Mouse (Mus musculus) CH12F3 (cell line): ENCODE results near the gene Scyl2.

Experiments used
- in situ Hi-C: fragments of 300-500 bp; cut with MboI; formaldehyde crosslinking; loops from 2 replicates; pipeline ENCODE4 v1.14.3; 2020; ENCODE audit warnings: low sequenced_read_pairs

Scyl2 gene

GRCm38 (mm10) chr10:89599311-89599710 is 86.8 kb downstream of the Scyl2 start:
- in situ Hi-C loops = no loop called here

GRCm38 (mm10) chr10:89597275-89597674 is 88.8 kb downstream of the Scyl2 start:
- in situ Hi-C loops = no loop called here

- in situ Hi-C loops = no loop called here
These were observed 90.2 kb downstream of the Scyl2 start for GRCm38 (mm10) chr10:89595935-89596334.

- in situ Hi-C loops = no loop called here
These were observed 90.6 kb downstream of the Scyl2 start for GRCm38 (mm10) chr10:89595514-89595913.

- in situ Hi-C loops = no loop called here
These were observed 91.8 kb downstream of the Scyl2 start for GRCm38 (mm10) chr10:89594309-89594708.

- in situ Hi-C loops = no loop called here
These were observed 93.3 kb downstream of the Scyl2 start for GRCm38 (mm10) chr10:89592797-89593196.

- in situ Hi-C loops = no loop called here
These were observed 96.2 kb downstream of the Scyl2 start for GRCm38 (mm10) chr10:89589877-89590276.
